Mouse (Mus musculus) hindbrain, embryonic 16.5 days (tissue): ENCODE results near the gene Tex12. TPM values are rescaled to one million over a fixed set of nuclear protein-coding genes. Genes with fewer than 3 reads are reported as not detected.

Experiments
- ATAC-seq: fragments of 200-750 bp; cut with Nextera tagmentation; 2 replicates; pipeline ENCODE4 v1.8.0; 2017; ENCODE audit warnings: moderate TSS enrichment, moderate library complexity
- H3K27ac ChIP-seq: fragments of 300-500 bp; sonication (generic); 2 replicates; pipeline ENCODE4 v1.5.1; 2014; ENCODE audit warnings: low read depth, mild to moderate bottlenecking, control low read depth, low read length, moderate library complexity
- H3K27me3 ChIP-seq: fragments of 300-500 bp; sonication (generic); replicated peaks from 2 replicates; pipeline ENCODE4 v1.6.1; 2014; ENCODE audit warnings: low read length; ENCODE audit not compliant: control insufficient read depth, insufficient read depth
- H3K36me3 ChIP-seq: fragments of 300-500 bp; sonication (generic); 2 replicates; pipeline ENCODE4 v1.6.1; 2014; ENCODE audit warnings: mild to moderate bottlenecking, low read length, moderate library complexity, mixed read lengths; ENCODE audit not compliant: control insufficient read depth, insufficient read depth
- H3K4me1 ChIP-seq: fragments of 300-500 bp; sonication (generic); 2 replicates; pipeline ENCODE4 v1.6.1; 2014; ENCODE audit warnings: low read depth, low read length; ENCODE audit not compliant: control insufficient read depth, insufficient read depth
- H3K4me2 ChIP-seq: fragments of 300-500 bp; sonication (generic); 2 replicates; pipeline ENCODE4 v1.6.1; 2014; ENCODE audit warnings: mild to moderate bottlenecking, low read length, control low read depth, moderate library complexity
- H3K4me3 ChIP-seq: fragments of 300-500 bp; sonication (generic); 2 replicates; pipeline ENCODE4 v1.5.1; 2014; ENCODE audit warnings: mild to moderate bottlenecking, low read length, control low read depth, moderate library complexity
- H3K9ac ChIP-seq: fragments of 300-500 bp; sonication (generic); 2 replicates; pipeline ENCODE4 v1.6.1; 2014; ENCODE audit warnings: low read depth, mild to moderate bottlenecking, control low read depth, low read length, moderate library complexity
- H3K9me3 ChIP-seq: fragments of 300-500 bp; sonication (generic); 2 replicates; pipeline ENCODE4 v1.6.1; 2014; ENCODE audit warnings: mild to moderate bottlenecking, low read length, moderate library complexity; ENCODE audit not compliant: control insufficient read depth
- WGBS: fragments of 180-500 bp; shearing (Covaris S2); extraction: QIAGEN DNeasy Blood & Tissue Kit; methylation state at CpG from one replicate; pipeline ENCODE4 v1.1.7; 2014; 5-methylcytosine and 5-hydroxymethylcytosine counted together
- polyA plus RNA-seq: library from polyadenylated mRNA; unstranded; fragments of >200 nt; fragmentation: Nextera tagmentation; extraction: Ambion mirVana; gene quantifications from 2 replicates; pipeline ENCODE4 v1.2.1, GENCODE M21; 2015

Tex12 gene
- polyA plus RNA-seq, 1 experiment from 2014 or later: 0.36 TPM

DNA sequence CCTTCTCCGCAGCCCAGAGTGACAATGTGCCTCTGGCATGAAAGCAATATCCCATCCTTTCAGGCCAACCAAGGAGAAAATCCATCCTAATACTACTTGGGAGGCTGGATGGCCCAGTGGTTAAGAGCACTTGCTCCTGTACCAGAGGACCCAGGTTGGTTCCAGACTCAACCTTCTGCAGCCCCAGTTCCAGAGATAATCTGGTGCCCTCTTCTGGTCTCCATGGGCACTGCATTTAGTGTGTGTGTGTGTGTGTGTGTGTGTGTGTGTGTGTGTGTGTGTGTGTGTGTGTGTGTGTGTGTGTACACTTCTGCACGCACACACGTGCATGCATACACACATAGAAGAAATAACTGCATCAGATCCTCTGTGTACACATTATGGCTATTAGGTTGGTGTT, 32.4 kb upstream of the Tex12 start:
- Histone ChIP-seq H3K27me3 (no peaks in the 10 kb centered on the region), H3K4me1 (no peaks in the 10 kb centered on the region), H3K36me3 (peaks cover 21% of the 10 kb centered on the region), H3K9ac (no peak overlapping the region), H3K9me3 (no peaks in the 10 kb centered on the region), H3K4me3 (no peak overlapping the region), H3K4me2 (no peak overlapping the region), H3K27ac (no peak overlapping the region)
- WGBS: 91% methylated on average over 3 of the region's 3 CpGs
- ATAC-seq: no peak

DNA sequence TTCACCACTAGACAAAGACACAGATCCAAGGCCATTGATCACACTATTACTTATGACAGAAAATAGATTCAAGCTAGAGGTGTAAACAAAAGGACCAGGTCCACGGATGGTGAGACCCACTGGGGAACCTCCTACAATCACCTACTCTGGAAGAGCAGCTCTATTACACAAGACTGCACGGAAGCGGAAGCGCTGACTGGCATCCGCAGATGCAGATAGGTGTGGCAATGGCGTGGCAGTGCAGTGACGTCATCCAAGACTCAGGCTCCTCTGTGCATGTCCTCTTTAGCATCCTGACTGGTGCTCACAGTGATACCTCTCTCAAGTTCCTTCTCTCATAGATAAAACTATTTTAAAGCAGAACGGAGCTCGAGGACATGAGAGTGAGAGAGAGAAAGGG, 31.8 kb upstream of the Tex12 start:
- Histone ChIP-seq H3K4me2 (no peak overlapping the region), H3K27me3 (no peaks in the 10 kb centered on the region), H3K4me3 (no peak overlapping the region), H3K4me1 (no peaks in the 10 kb centered on the region), H3K9me3 (no peaks in the 10 kb centered on the region), H3K9ac (no peak overlapping the region), H3K36me3 (peaks cover 16% of the 10 kb centered on the region), H3K27ac (no peak overlapping the region)
- 88% methylated on average over 9 of the region's 9 CpGs for WGBS
- ATAC-seq: no peak

DNA sequence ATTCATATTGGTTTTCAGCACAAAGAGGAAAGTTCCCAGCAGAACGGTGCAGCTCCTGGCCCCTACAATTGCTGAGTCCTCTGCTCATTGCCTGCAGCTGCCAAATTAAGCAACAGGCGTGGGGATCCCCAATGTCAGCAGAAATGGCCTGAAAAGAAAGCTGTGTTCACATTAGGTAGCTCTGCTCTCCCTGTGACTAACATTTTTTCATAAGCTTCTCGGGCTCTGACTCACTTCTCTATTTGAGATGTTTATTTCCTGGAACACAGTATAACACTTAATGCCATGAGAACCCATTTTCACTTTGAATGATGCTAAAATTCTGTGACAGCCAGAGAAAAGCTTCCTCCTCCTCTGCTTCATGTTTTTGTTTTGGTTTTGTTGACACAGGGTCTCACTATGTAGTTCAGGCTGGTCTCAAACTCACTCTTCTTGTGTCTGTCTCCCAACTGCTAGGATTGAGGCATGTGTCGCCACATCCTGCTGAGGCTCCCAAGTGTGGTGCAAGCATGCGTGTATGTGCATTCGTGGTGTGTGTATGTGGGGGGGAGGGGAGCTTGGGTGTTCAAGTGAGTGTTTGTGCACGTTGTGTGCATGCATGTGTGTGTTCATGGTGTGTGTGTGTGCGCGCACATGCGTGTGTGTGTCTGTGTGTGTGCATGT, 29.9 kb upstream of the Tex12 start:
- Histone ChIP-seq H3K9ac (no peak overlapping the region), H3K27ac (no peak overlapping the region), H3K9me3 (no peaks in the 10 kb centered on the region), H3K4me3 (no peak overlapping the region), H3K4me1 (no peaks in the 10 kb centered on the region), H3K4me2 (no peak overlapping the region), H3K27me3 (no peaks in the 10 kb centered on the region), H3K36me3 (no peaks in the 10 kb centered on the region; the same call in none of the 2 replicates)
- WGBS: 82% methylated on average over 10 of the region's 10 CpGs
- ATAC-seq: no peak

DNA sequence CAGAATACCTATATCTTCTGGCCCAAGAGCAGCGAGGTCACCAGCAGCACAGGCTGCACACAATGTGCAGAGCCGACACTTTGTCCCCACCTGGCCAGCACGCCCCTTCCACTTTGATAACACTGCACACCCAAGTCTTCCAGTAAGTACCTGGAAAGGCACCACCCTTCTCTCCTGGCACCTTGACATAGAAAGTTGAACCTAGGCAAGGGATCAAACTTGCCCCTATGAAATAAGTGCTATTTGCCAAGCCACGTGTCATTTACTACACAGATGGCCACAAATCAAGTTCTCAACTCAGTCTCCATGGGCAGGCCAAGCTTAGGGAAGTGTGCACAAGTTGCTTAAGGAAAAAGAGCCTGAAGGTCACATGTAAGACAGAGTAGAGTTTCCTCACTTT, 25.8 kb upstream of the Tex12 start:
- no peaks in the 10 kb centered on the region for H3K4me1 ChIP-seq
- no peak overlapping the region for H3K4me2 ChIP-seq
- no peak for ATAC-seq
- H3K27ac ChIP-seq: no peak overlapping the region
- no peaks in the 10 kb centered on the region for H3K9me3 ChIP-seq
- WGBS: 81% methylated on average over 4 of the region's 4 CpGs
- H3K36me3 ChIP-seq: no peaks in the 10 kb centered on the region
- no peaks in the 10 kb centered on the region for H3K27me3 ChIP-seq
- H3K9ac ChIP-seq: no peak overlapping the region
- H3K4me3 ChIP-seq: no peak overlapping the region

DNA sequence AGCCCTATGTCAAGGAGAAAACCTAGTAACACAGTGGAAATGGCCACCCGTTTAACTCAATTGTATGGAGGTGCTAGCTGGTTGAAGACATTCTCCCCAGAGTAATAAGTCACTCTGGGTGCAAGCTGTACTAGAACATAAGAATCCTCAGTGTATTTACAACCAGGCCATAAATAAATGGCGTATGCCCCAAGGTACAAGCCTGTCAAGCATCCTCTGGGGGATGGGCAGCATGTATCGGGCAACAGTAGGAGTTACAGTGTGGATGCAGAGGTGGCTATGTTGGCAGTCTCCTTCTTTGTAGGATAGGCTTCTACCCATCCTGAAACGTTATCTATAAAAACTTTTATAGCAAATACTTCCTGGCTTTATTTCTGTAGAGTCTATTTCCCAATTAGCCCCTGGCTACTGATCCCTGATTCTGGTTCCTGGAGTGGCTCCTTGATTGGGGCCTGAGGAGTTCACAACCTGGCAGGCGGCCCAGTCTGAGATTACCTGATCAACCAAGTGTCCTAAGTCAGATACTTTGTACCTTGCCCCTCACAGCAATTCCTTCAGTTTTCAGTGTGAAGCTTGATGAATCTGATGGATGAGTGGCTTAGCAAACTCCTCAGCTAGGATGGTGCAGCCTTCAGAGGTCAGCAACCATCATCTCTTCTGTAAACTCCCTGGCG, 24.2 kb upstream of the Tex12 start:
- ATAC-seq: no peak
- Histone ChIP-seq H3K4me1 (no peaks in the 10 kb centered on the region), H3K27ac (no peak overlapping the region), H3K4me3 (no peak overlapping the region), H3K27me3 (no peaks in the 10 kb centered on the region), H3K4me2 (no peak overlapping the region), H3K36me3 (no peaks in the 10 kb centered on the region), H3K9ac (no peak overlapping the region), H3K9me3 (no peaks in the 10 kb centered on the region)
- WGBS: 85% methylated on average over 6 of the region's 6 CpGs

DNA sequence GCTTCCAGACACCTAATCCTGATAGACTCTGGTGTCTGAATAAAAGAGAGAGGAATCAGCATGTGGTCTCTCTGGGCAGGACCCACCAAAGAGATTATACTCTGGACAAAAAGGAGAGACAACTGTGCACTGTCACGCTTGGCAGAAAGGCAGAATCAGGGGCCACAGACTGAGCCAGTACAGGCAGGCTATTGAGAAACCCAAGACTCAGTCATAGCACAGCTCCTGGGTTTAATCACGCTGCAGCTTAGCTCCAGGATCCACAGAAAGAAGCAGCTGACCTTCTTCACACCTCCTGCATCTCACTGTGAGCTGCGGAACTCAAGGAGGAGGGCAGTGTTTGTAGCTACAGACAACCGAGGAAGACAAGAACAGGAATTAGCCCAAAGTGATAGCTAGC, 19.2 kb upstream of the Tex12 start:
- H3K27ac ChIP-seq: no peak overlapping the region
- 37% methylated on average over 4 of the region's 4 CpGs for WGBS

DNA sequence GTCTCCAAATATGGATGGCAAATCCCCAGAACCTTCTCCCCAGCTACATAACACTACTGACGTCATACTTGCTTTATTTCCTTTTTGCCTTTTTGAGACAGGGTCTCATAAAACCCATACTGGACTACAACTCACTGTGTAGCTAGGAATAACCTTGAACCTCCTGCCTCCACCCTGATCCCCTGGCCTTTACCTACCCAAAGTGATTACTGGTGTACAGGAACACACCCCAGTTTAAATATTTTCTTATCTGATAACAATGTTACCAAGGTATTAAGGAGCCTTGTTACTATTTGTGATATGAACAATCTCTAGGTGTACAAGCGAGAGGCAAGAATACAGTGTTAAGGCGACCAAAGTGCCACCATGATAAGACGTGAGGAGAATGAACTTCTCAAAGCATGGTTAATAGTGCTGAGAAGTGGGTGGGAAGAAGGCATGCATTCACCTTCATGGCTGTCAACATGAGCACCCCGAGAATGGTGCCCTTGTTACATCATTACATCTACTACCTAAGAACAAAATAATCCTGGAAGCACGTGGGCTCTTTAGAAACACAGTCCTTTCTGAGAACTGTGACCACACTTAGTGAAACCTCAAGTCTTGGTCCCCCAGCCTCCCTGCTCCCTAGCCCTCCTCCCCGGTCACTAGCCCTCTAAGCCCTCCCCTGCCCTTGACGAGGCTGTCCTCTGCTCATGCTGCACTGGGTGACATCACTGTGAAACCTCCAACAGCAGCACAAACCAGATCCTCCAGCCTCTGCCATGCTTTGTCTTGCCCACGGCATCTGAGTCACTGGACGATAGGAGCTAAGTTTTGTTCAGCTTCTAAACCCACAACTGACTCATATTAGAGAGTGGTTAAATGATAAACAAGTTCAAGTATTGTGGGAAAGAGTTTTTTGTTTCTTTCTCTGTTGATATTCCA, 8.7 kb upstream of the Tex12 start:
- no peaks in the 10 kb centered on the region for H3K4me1 ChIP-seq
- 83% methylated on average over 10 of the region's 10 CpGs for WGBS
- no peak overlapping the region for H3K4me3 ChIP-seq
- H3K27ac ChIP-seq: no peak overlapping the region
- no peak for ATAC-seq
- no peaks in the 10 kb centered on the region for H3K36me3 ChIP-seq
- H3K9me3 ChIP-seq: no peaks in the 10 kb centered on the region
- H3K4me2 ChIP-seq: no peak overlapping the region
- no peaks in the 10 kb centered on the region for H3K27me3 ChIP-seq
- H3K9ac ChIP-seq: no peak overlapping the region

More for the DNA sequence above, 19.2 kb upstream of the Tex12 start:
- H3K9ac ChIP-seq: no peak overlapping the region
- no peak for ATAC-seq
- no peaks in the 10 kb centered on the region for H3K27me3 ChIP-seq
- H3K4me1 ChIP-seq: no peaks in the 10 kb centered on the region
- no peak overlapping the region for H3K4me3 ChIP-seq
- H3K9me3 ChIP-seq: no peaks in the 10 kb centered on the region
- no peaks in the 10 kb centered on the region for H3K36me3 ChIP-seq
- H3K4me2 ChIP-seq: no peak overlapping the region

DNA sequence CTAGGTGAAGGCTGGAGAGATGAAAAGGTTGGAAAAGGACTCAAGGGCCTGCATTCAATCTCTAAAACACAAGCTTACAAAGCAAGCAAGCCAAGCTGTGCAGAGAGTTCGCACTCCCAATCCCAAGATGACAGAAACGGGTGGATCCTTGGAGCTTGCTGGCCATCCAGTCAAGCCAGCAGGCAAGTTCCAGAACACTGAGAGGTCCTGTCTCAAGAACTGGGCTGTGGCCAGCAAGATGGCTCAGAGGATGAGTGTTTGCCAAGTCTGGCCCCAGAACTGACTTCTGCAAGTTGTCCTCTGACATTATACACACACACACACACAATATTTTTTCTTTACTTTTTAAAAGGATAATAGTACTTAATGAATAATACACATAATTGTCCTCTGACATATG, 6.8 kb upstream of the Tex12 start:
- Histone ChIP-seq H3K4me2 (no peak overlapping the region), H3K4me1 (no peaks in the 10 kb centered on the region), H3K4me3 (no peak overlapping the region), H3K27me3 (no peaks in the 10 kb centered on the region), H3K36me3 (no peaks in the 10 kb centered on the region), H3K9me3 (no peaks in the 10 kb centered on the region), H3K9ac (no peak overlapping the region), H3K27ac (no peak overlapping the region)
- no peak for ATAC-seq
- 89% methylated on average over 2 of the region's 2 CpGs for WGBS

DNA sequence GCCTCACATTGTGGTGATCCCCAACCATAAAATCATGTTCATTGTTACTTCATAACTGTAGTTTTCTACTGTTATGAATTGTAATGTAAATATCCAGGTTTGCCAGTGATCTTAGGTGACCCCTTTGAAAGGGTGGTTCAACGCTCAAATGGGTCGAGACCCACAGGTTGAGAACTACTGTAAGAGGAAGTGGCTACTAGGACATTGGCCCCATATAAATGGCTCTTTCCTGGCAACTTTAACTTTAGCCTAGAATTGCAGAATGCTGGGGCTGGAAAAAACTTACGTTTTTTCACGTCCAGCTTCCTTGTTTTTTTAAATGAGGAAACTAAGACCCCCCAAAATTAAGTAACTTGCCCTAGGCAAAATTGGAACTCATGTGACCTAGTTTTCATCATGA, 6.2 kb upstream of the Tex12 start:
- Histone ChIP-seq H3K9me3 (no peaks in the 10 kb centered on the region), H3K36me3 (no peaks in the 10 kb centered on the region), H3K27ac (no peak overlapping the region), H3K4me1 (no peaks in the 10 kb centered on the region), H3K27me3 (no peaks in the 10 kb centered on the region), H3K4me2 (no peak overlapping the region), H3K9ac (no peak overlapping the region), H3K4me3 (no peak overlapping the region)
- ATAC-seq: no peak
- 92% methylated on average over 4 of the region's 4 CpGs for WGBS
